Mouse (Mus musculus) T-helper 2 cell (primary cell): ENCODE measurements around the gene Urad.

Source experiments
- in situ Hi-C: fragments of 300-600 bp; cut with MboI, MseI; formaldehyde crosslinking; loops from one replicate; pipeline ENCODE4 v1.15.1; 2025; ENCODE audit warnings: high pct_unique_total_duplicates

Urad gene

DNA sequence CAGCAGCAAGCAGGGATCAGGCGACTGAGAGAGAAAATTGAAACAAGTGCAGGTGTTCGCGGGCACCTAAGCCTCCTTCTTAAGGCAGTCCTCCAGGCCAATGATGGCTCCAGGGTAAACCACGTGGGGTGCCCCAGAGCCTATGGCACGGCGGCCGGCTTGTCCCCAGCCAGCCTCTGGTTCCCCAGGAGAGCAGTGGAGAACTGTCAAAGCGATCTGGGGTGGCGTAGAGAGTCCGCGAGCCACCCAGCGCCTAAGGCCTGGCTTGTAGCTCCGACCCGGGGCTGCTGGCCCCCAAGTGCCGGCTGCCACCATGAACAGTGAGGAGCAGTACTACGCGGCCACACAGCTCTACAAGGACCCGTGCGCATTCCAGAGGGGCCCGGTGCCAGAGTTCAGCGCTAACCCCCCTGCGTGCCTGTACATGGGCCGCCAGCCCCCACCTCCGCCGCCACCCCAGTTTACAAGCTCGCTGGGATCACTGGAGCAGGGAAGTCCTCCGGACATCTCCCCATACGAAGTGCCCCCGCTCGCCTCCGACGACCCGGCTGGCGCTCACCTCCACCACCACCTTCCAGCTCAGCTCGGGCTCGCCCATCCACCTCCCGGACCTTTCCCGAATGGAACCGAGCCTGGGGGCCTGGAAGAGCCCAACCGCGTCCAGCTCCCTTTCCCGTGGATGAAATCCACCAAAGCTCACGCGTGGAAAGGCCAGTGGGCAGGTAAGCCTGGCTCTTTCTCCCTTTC, 52.1 kb downstream of the Urad start, which contains the start of gene Pdx1:
TSS of gene Pdx1 (plus strand) at position 34 of the 747 bp plus-strand sequence.
- in situ Hi-C loops, result no loop called here

DNA sequence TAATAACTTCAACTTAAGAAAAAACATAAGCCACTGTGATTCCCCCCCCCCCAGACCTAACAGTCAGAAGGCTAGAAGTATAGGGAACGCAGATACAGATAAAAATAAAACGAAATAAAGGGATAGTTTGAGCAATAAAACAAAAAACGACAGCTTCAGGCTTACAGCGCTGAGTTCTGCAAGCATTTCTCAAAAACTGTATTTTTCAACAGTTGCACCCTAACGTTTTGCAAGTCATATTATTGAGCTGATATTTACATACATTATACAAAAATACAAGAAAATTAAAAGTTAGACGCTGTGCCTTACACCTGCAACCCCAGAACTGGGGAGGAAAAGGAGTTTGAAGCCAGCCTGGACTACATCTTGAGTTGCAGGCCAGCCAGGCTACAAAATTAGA, 52.9 kb downstream of the Urad start:
- in situ Hi-C loops, result no loop called here

DNA sequence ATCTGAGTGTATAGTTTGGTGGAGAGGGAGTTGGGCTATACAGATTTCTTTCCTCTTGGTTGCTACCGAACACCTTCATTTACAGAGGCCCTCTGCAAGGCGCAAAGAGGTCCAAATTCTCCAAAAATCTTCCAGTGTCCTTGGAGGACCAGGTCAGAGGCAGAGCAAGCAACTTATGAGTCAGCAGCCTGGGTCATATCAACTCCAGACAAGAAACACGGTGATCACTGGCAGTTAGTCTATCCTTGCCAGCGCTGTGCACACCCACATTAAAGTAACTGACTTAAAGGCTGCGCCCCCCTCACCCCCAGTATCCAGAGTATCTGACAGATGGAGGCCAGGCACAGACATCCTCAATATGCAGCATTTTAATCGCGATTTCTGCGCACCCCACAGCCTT, 53.5 kb downstream of the Urad start:
- in situ Hi-C loops, result no loop called here

DNA sequence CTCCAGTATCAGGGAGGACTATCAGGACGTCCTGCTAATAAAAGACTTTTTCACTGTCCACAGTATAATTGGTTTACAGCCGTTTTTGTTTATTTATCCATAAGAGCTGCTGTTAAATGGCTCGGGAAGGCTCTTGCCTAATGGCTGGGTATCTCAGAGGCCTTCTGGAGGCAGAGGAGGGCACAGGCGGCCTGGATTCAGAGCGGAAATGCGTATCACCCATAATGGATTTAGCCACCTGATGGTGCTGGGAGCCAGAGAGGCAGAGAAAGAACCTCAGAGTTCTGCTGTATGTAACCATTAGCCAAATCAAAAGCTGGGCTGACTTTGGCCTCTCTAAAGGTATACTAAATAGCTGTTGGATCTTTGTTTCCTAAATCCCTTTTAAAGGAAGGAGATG, 54.8 kb downstream of the Urad start:
- in situ Hi-C loops, result no loop called here
